Mouse (Mus musculus): ENCODE measurements around the gene Sgsm3.
A peak's percentile ranks its signal among the peaks of the same experiment; 100 is the strongest.
"Not testable (repeated sequence)": the region's sequence is repeated elsewhere in the genome, so short reads cannot be mapped to it uniquely, and the experiment has no call there.

Sgsm3 gene

DNA sequence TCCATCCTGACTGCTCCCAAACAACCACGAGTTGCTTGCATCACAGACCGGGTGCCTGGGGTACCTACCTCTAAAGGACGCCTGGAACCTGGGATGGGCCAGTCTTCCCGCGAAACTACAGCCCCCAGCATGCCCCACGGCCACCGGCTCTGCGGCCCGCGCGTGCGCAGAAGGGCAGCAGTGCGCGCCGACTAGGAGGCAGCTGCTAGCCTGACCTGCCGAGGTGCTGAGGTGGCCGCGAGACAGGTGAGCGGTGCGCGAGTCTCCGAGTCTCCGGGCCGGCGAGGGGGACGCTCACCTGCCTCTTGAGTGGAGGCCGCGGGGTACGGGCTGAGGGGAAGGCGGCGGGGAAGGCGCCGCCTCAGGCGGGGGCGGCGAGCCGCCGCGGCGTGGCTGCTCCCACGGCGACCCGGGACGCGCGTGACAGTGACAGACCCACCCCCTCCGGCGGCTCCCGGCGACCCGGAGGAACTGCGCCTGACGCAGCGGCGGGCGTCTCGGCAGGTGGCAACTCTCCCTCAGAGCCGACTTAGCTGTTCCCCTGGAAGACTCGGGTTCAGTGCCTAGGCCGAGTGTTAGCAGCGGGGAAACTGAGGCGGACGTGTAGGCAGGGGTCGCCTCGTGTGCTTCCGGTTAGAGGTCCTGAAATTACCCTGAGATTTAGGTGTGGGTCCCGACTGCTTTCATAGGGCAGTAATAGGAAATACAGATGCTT is at the start of gene Sgsm3:
Gene Sgsm3, plus strand, starts transcription at position 146 of the 715 bp plus-strand sequence.
- DNase-seq (ENCODE audit: extremely low read depth, low read depth) = no peak

DNA sequence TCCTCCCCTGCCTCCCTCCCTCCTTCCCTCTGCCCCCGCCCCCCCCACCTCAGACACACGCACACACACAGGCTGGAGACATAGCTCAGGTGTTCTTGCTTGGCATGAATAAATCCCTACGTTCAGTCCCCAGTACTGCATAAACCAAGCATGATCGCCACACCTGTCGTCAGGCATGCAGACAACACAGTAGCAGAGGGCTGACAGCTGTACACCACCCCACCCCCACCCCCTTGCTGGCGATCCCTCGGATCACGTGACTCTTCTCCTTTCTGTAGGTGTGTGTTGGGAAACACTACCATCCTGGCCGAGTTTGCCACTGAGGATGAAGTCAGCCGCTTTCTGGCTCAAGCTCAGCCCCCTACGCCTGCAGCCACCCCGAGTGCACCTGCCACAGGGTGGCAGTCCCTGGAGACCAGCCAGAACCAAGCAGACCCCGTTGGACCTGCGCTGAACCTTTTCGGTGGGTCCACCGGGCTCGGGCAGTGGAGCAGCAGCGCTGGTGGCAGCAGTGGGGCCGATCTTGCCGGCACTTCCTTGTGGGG is 48.7 kb upstream of the Sgsm3 start:
- no peak for DNase-seq (ENCODE audit: extremely low read depth, low read depth)

- no peak for DNase-seq (ENCODE audit: extremely low read depth, low read depth)
Measured at GRCm38 (mm10) chr15:80930048-80930571, 47.5 kb upstream of the Sgsm3 start.

DNA sequence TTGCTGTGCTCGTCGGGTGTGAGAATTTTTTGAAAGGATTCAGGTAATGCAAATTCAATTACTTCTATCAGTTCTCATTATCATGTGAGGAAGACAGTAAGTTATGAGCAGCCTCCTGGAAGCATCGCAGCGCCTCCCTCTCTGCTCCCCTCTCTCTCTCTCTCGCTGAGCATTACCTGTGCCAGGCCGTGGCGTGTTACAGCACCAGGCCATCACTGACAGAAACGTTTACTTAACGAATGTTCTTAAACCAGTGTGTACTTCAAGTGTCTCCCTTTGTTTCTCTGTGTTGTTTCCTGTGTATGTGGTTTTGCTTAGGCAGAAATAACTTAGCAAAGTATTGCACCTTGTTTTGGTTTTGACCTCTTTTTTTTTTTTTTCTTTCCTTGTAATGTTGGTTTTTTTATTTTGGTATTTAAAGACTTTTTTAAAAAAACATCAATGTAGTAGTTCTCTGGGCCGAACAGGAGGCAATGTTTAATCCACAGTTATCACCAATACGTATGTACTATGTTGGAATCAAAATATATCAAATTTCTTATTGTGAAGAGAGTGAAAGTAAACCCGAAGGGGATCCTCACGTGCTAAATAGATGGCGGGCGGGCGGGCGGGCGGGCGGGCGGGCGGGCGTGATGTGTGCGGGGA is 46.8 kb upstream of the Sgsm3 start:
- not testable (repeated sequence) for DNase-seq (ENCODE audit: extremely low read depth, low read depth)

GRCm38 (mm10) chr15:80931345-80931960 is 46.1 kb upstream of the Sgsm3 start:
- DNase-seq (ENCODE audit: extremely low read depth, low read depth) = no peak

- DNase-seq (ENCODE audit: extremely low read depth, low read depth) = no peak
Measured at GRCm38 (mm10) chr15:80934841-80935240, 42.7 kb upstream of the Sgsm3 start.

- DNase-seq (ENCODE audit: extremely low read depth, low read depth) = no peak
Measured at GRCm38 (mm10) chr15:80936686-80937085, 40.9 kb upstream of the Sgsm3 start.

DNA sequence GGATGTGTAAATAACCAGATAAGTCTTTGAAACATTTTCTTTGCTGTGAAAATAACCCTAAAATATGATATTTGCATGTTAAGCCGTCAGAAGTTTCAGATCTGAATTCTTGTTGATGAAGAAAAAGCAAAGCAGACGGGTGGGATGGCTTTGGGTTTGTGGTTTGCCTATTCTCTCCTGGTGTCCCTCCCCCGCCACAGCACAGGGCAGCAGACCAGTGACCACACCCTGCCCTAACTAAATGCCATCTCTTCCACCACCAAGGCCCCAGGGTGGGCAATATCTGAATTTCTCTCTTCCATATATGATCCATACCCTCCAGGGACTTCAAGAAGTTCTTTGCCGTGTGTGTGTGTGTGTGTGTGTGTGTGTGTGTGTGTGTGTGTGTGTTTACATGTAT is 39.0 kb upstream of the Sgsm3 start:
- no peak for DNase-seq (ENCODE audit: extremely low read depth, low read depth)

- DNase-seq (ENCODE audit: extremely low read depth, low read depth) = no peak
Measured at GRCm38 (mm10) chr15:80939401-80939800, 38.2 kb upstream of the Sgsm3 start.

GRCm38 (mm10) chr15:80941468-80942040 is 36.0 kb upstream of the Sgsm3 start:
- no peak for DNase-seq (ENCODE audit: extremely low read depth, low read depth)

DNA sequence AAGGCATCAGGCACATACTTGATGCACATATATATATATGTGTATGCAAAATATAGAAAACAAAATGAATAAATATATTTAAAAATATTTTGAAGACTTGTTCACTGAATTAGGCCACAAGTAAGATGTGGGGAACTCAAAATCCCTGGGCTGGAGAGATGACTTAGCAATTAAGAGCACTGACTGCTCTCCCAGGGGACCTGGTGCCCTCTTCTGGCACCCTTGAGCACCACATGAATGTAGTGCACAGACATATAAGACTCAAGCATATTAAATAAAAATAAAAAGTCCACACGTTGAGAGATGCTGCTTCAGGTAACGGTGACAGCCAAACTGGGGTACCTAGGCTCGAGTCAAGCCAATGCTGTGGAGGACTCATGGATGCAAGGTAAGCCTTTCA is 31.7 kb upstream of the Sgsm3 start:
- peak; percentile 65 for DNase-seq (ENCODE audit: extremely low read depth, low read depth)

DNA sequence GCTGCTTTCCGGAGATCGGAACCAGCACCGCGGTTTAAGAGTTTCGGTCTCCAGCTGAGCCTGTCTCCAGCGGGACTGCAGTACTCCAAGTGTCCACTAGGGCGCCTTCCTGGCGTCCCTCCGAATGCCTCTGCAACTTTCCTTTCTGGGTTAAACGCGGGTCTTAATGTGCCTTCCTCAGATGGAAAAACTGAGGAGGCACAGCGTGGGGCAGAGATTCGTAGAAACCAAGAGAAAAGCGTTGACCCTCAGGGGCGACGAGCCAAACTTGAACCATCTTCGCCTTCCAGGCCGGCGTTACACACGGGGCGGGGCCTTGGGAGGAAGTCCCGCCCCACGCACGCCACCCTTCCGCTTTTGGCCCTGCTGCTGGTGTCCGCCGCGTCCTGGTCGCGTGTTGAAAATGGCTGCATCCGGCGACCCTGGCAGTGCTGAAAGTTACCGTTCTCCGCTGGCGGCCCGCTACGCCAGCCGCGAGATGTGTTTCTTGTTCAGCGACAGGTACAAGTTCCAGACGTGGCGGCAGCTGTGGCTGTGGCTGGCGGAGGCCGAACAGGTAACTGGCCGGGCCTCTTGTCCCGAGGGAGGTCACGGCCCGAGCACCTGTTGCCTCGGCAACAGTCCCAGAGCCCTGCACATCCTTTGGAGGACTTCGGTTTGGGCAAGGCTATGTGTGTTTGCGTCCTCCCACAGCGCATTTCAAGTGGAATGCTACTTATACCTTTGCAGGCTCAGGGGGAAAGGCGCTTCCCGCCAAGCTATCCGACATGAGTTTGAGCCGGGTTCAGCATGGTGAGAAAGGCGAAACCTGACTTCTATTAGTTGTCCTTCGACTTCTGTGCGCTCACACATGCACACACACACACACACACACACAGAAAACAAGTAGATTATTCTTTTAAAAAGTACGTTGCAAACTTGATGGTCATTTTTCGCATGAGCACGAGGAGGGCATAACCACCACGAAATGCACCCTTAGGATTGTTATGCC is 29.1 kb upstream of the Sgsm3 start, which contains the start of gene Adsl:
Gene Adsl, plus strand, starts transcription at position 346 of the 991 bp plus-strand sequence.
- peak; percentile 65 for DNase-seq (ENCODE audit: extremely low read depth, low read depth)

DNA sequence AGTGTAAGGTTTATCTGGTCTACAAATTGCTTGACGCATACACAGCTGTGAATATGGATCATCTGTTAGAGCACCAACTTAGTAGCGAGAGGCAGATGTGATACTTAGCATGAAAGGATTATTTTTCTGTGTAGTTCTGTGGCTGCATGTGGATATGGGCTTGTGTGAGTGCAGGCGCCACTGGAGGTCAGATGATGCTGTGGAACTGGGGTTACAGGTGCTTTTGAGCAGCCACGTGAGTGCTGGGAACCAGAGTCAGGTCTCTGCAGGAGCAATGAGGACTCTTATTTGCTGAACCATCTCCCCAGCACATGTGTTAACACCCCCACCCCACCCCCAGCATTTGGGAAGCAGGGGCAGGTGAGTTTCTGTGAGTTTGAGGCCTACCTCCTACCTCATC is 28.1 kb upstream of the Sgsm3 start:
- DNase-seq (ENCODE audit: extremely low read depth, low read depth) = no peak

- DNase-seq (ENCODE audit: extremely low read depth, low read depth) = no peak
Measured at GRCm38 (mm10) chr15:80950055-80950454, 27.5 kb upstream of the Sgsm3 start.

GRCm38 (mm10) chr15:80953971-80954370 is 23.6 kb upstream of the Sgsm3 start:
- DNase-seq (ENCODE audit: extremely low read depth, low read depth) = no peak

GRCm38 (mm10) chr15:80954861-80955260 is 22.7 kb upstream of the Sgsm3 start:
- no peak for DNase-seq (ENCODE audit: extremely low read depth, low read depth)

- DNase-seq (ENCODE audit: extremely low read depth, low read depth) = no peak
Measured at GRCm38 (mm10) chr15:80955836-80956438, 21.6 kb upstream of the Sgsm3 start.

DNA sequence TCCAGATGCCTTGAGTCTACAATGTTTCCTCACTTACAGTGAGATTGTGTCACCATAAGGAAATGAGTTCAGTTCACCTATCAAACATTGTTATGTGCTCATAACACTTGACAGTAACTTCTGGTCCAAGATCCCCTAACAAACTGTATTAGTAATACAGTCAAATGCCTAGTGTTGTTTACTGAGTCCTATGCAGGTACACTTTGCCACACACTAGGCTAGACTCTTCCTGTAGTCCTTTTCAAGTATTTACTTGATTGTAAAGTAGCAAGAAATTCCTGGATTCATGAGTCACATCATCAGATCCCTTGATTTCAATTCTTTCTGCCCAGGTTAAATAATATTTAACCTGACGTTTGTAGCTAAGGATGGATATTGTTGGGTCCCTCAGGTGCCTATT is 8.2 kb upstream of the Sgsm3 start:
- DNase-seq (ENCODE audit: extremely low read depth, low read depth) = no peak

DNA sequence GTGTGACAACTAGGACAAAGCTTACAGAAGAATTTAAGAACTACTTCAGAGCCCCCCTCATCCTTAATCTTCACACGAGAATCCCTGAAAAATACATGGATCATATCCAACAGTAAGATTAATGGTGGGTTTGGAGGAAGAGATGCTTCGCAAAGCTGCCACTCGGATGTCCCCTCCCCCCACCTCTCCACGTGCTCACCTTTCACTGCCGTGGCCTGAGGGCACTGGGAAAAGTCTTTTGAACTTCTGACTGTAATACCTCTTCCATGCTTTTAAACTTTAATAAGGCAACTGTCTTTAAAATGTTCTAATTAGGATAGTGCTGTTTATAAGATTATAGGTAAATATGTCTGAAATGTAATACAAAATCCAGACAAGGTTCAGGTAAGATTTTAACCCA is 3.3 kb upstream of the Sgsm3 start:
- DNase-seq (ENCODE audit: extremely low read depth, low read depth) = no peak

DNA sequence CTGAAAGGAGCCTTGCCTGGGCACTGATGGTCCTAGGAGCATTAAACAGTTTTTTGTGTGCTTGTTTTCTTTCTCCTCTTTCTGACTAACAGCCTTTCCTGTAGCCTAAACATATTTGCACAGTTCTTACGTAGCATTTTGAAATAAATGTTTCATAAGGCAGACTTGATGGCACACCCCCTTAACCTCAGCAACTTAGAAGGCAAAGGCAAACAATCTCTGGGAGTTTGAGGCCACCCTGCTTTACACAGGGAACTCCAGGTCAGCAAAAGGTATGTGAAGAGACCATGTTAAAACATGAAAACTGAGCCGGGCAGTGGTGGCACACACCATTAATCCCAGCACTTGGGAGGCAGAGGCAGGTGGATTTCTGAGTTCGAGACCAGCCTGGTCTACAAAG is 1.9 kb upstream of the Sgsm3 start:
- no peak for DNase-seq (ENCODE audit: extremely low read depth, low read depth)

Measured in MEL-GATA-1-ER (cell line).